Mouse (Mus musculus): ENCODE results near the gene Enpp1. TPM values are rescaled to one million over a fixed set of nuclear protein-coding genes. Genes with fewer than 3 reads are reported as not detected.

Enpp1 gene
- total and polyA plus RNA-seq, 3 experiments, result 0.12 to 0.15 TPM; not detected in 1

DNA sequence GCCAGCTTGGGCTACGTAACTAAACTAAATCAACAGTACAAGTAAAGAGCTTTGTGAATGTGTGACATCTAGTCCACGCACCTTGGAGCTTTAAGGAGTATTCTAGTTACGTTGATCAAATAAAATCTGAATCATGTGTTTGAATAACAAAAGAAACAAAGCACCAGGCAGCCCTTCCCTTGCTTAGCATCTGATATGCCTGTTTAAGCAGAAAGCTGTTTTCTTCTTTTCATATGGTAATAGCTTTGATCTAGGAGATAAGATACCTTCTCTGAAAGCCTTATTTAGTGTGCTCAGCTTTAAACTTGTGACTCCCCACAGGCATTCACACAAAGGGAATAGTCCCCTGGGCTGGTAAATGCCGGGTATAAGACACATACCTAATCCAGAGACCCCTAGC, 121.4 kb downstream of the Enpp1 start:
- no peak overlapping the region for H3K27ac ChIP-seq (ENCODE audit: control insufficient read depth, low read depth, low read length)
- no peaks in the 10 kb centered on the region for H3K9me3 ChIP-seq (replicated peaks; ENCODE audit: insufficient read depth, low read length)
- H3K27me3 ChIP-seq (ENCODE audit: control insufficient read depth in 1 of 2, insufficient read depth in 2 of 2, low read length in 2 of 2), result no peaks in the 10 kb centered on the region
- no peak overlapping the region for H3K4me3 ChIP-seq (ENCODE audit: control insufficient read depth in 1 of 2, insufficient read depth in 1 of 2, low read depth in 2 of 2, low read length in 2 of 2)
- no peak for DNase-seq (ENCODE audit: low read depth, low spot score)
- H3K36me3 ChIP-seq (ENCODE audit: control insufficient read depth in 1 of 2, insufficient read depth in 2 of 2, low read length in 2 of 2), result peaks cover 0 to 5% of the 10 kb centered on the region in 2 experiments; a peak in 1 of 4 replicates
- H3K9ac ChIP-seq (ENCODE audit: control insufficient read depth, low read depth, low read length, poor library complexity, severe bottlenecking), result no peak overlapping the region
- peaks cover 3 to 8% of the 10 kb centered on the region in 2 experiments; a peak in 3 of 4 replicates for H3K4me1 ChIP-seq (ENCODE audit: control insufficient read depth in 1 of 2, insufficient read depth in 2 of 2, low read length in 2 of 2)
- no peak for TF ChIP-seq POLR2AphosphoS5 (IDR thresholded peaks at IDR 0.05; ENCODE audit: borderline replicate concordance, low read depth, low read length)
- TF ChIP-seq MAZ (IDR thresholded peaks at IDR 0.05; ENCODE audit: low read depth, low read length), result no peak
- TF ChIP-seq CTCF (IDR thresholded peaks at IDR 0.05 in 2 of 3, conservative IDR thresholded peaks at IDR 0.05 in 1 of 3; ENCODE audit: control insufficient read depth in 1 of 3, insufficient read depth in 1 of 3, low read depth in 2 of 3, low read length in 3 of 3, poor library complexity in 1 of 3, severe bottlenecking in 1 of 3), result no peak
- H3K79me2 ChIP-seq (ENCODE audit: control insufficient read depth, insufficient read depth, low read length, poor library complexity), result no peaks in the 10 kb centered on the region

GRCm38 (mm10) chr10:24589238-24589637, 122.7 kb downstream of the Enpp1 start:
- TF ChIP-seq MAZ (IDR thresholded peaks at IDR 0.05; ENCODE audit: low read depth, low read length) (no peak), CTCF (IDR thresholded peaks at IDR 0.05 in 2 of 3, conservative IDR thresholded peaks at IDR 0.05 in 1 of 3; ENCODE audit: control insufficient read depth in 1 of 3, insufficient read depth in 1 of 3, low read depth in 2 of 3, low read length in 3 of 3, poor library complexity in 1 of 3, severe bottlenecking in 1 of 3) (no peak), SMC3 (IDR thresholded peaks at IDR 0.05; ENCODE audit: low read depth, low read length) (no peak), ELF1 (IDR thresholded peaks at IDR 0.05; ENCODE audit: low read depth, low read length) (no peak), SIN3A (IDR thresholded peaks at IDR 0.05; ENCODE audit: low read length) (no peak), ZKSCAN1 (IDR thresholded peaks at IDR 0.05; ENCODE audit: low read depth, low read length) (no peak), TBP (IDR thresholded peaks at IDR 0.05; ENCODE audit: low read depth, low read length) (no peak), USF1 (IDR thresholded peaks at IDR 0.05; ENCODE audit: low read depth, low read length) (no peak), RCOR1 (IDR thresholded peaks at IDR 0.05; ENCODE audit: low read depth, low read length) (no peak), ZNF384 (IDR thresholded peaks at IDR 0.05; ENCODE audit: low read depth, low read length) (no peak)
- Histone ChIP-seq H3K4me1 (ENCODE audit: control insufficient read depth in 1 of 2, insufficient read depth in 2 of 2, low read length in 2 of 2) (peaks cover 3 to 8% of the 10 kb centered on the region in 2 experiments; a peak in 3 of 4 replicates), H3K9me3 (replicated peaks; ENCODE audit: insufficient read depth, low read length) (no peaks in the 10 kb centered on the region), H3K36me3 (ENCODE audit: control insufficient read depth in 1 of 2, insufficient read depth in 2 of 2, low read length in 2 of 2) (peaks cover 0 to 5% of the 10 kb centered on the region in 2 experiments; a peak in 1 of 4 replicates), H3K79me2 (ENCODE audit: control insufficient read depth, insufficient read depth, low read length, poor library complexity) (no peaks in the 10 kb centered on the region), H3K27ac (ENCODE audit: control insufficient read depth, low read depth, low read length) (no peak overlapping the region), H3K9ac (ENCODE audit: control insufficient read depth, low read depth, low read length, poor library complexity, severe bottlenecking) (no peak overlapping the region), H3K27me3 (ENCODE audit: control insufficient read depth in 1 of 2, insufficient read depth in 2 of 2, low read length in 2 of 2) (no peaks in the 10 kb centered on the region), H3K4me3 (ENCODE audit: control insufficient read depth in 1 of 2, insufficient read depth in 1 of 2, low read depth in 2 of 2, low read length in 2 of 2) (no peak overlapping the region)
- no peak for DNase-seq (ENCODE audit: low read depth, low spot score)

GRCm38 (mm10) chr10:24588824-24589223, 123.1 kb downstream of the Enpp1 start:
- peaks cover 3 to 8% of the 10 kb centered on the region in 2 experiments; a peak in 3 of 4 replicates for H3K4me1 ChIP-seq (ENCODE audit: control insufficient read depth in 1 of 2, insufficient read depth in 2 of 2, low read length in 2 of 2)
- H3K4me3 ChIP-seq (ENCODE audit: control insufficient read depth in 1 of 2, insufficient read depth in 1 of 2, low read depth in 2 of 2, low read length in 2 of 2), result no peak overlapping the region
- H3K27me3 ChIP-seq (ENCODE audit: control insufficient read depth in 1 of 2, insufficient read depth in 2 of 2, low read length in 2 of 2), result no peaks in the 10 kb centered on the region
- no peak overlapping the region for H3K27ac ChIP-seq (ENCODE audit: control insufficient read depth, low read depth, low read length)
- no peak for TF ChIP-seq GABPA (IDR thresholded peaks at IDR 0.05; ENCODE audit: low read depth, low read length)
- peaks cover 0 to 5% of the 10 kb centered on the region in 2 experiments; a peak in 1 of 4 replicates for H3K36me3 ChIP-seq (ENCODE audit: control insufficient read depth in 1 of 2, insufficient read depth in 2 of 2, low read length in 2 of 2)
- no peak overlapping the region for H3K9ac ChIP-seq (ENCODE audit: control insufficient read depth, low read depth, low read length, poor library complexity, severe bottlenecking)
- no peaks in the 10 kb centered on the region for H3K79me2 ChIP-seq (ENCODE audit: control insufficient read depth, insufficient read depth, low read length, poor library complexity)
- DNase-seq (ENCODE audit: low read depth, low spot score), result no peak
- no peaks in the 10 kb centered on the region for H3K9me3 ChIP-seq (replicated peaks; ENCODE audit: insufficient read depth, low read length)

Other genes with a start within 250 kb of the Enpp1 start
- gene Ccn2, start 116.7 kb downstream of the Enpp1 start, total RNA-seq (2012; rRNA removed), result not detected in 2 replicates
- not detected for gene Ccn2, start 116.7 kb downstream of the Enpp1 start, polyA plus RNA-seq (2012; ENCODE audit: insufficient read depth in 1 of 2, insufficient read length in 2 of 2, low read depth in 1 of 2, low replicate concordance in 2 of 2, missing spikeins in 1 of 2)
- 0.08 and 0.16 TPM in 2 replicates for gene Enpp3, start 130.7 kb upstream of the Enpp1 start, total RNA-seq (2012; rRNA removed)
- under 1 TPM in 1 of 2 experiments, not detected in 1; 0.22 TPM for gene Enpp3, start 130.7 kb upstream of the Enpp1 start, polyA plus RNA-seq (2012; ENCODE audit: insufficient read depth in 1 of 2, insufficient read length in 2 of 2, low read depth in 1 of 2, low replicate concordance in 2 of 2, missing spikeins in 1 of 2)
- gene Med23, start 157.8 kb upstream of the Enpp1 start, total RNA-seq (2012; rRNA removed), result 18.8 and 19.3 TPM in 2 replicates
- 10 to 100 TPM; 23.7 to 52.2 TPM for gene Med23, start 157.8 kb upstream of the Enpp1 start, polyA plus RNA-seq (2012; ENCODE audit: insufficient read depth in 1 of 2, insufficient read length in 2 of 2, low read depth in 1 of 2, low replicate concordance in 2 of 2, missing spikeins in 1 of 2)
- not detected in 2 replicates for gene Arg1, start 215.3 kb upstream of the Enpp1 start, total RNA-seq (2012; rRNA removed)
- gene Arg1, start 215.3 kb upstream of the Enpp1 start, polyA plus RNA-seq (2012; ENCODE audit: insufficient read depth in 1 of 2, insufficient read length in 2 of 2, low read depth in 1 of 2, low replicate concordance in 2 of 2, missing spikeins in 1 of 2), result under 1 TPM in 1 of 2 experiments, not detected in 1; 0.26 TPM

Measured in MEL (cell line).